Mouse (Mus musculus) effector memory CD4-positive, alpha-beta T cell, adult 5 months (primary cell): ENCODE data around the gene Clec12a. TPM values are rescaled to one million over a fixed set of nuclear protein-coding genes. Genes with fewer than 3 reads are reported as not detected.

Source experiments
- polyA plus RNA-seq: library from polyadenylated mRNA; unstranded; fragments of 100-300 nt; shearing (Covaris generic); gene quantifications from one replicate; pipeline ENCODE4 v1.2.1, GENCODE M21; 2017

Gene Clec12a
- not detected for polyA plus RNA-seq

DNA sequence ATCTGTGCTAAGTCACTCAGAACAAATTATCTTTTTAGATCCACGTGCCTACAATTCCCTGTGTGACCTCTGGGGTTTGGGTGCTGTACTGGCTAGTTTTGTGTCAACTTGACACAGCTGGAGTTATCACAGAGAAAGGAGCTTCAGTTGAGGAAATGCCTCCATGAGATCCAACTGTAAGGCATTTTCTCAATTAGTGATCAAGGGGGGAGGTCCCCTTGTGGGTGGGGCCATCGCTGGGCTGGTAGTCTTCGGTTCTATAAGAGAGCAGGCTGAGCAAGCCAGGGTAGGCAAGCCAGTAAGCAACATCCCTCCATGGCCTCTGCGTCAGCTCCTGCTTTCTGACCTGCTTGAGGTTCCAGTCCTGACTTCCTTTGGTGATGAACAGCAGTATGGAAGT is at the start of gene Clec12a:
Gene Clec12a (plus strand): TSS at position 301 of the 400 bp plus-strand sequence.

DNA sequence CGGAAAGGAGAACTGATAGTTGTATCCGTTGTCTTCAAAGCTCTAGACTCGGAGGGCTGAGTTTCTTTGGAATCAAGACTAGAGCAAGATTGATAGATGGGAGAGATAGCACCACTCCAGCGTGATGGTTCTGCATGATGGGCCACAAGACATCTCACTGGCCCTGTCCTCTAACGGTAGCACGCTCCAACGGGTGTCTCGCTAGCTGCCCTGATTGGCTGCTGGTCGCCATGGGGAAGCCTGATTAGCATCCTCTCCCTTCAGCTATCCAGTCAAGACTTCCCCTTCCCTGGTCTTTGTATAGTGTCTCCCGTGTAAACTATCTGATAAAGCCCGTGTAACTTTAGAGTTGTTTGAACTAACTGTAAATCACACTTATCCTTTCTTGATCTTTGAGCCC is 10.9 kb upstream of the Clec12a start, which contains the start of gene 4922502D21Rik:
Gene 4922502D21Rik (minus strand): TSS at position 187 of the 400 bp plus-strand sequence.

DNA sequence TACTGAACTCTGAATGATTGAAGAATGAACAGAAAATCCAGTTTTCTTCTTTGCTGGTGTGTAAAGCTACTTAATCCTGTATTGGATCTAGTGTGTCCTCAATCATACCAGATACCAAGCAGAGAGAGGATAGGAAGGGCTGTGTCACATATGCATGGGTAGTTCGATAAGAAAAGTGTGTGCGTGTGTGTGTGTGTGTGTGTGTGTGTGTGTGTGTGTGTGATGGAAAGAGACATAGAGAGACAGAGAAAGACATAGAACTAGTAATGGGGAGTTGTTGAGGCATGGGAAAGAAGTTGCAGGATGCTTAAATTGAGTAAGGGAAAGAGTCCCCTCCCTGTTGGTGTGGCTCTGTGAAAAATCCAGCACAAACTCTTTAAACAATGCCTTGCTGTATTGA is 43.3 kb downstream of the Clec12a start, which contains the start of gene Clec12b:
Gene Clec12b (minus strand): TSS at position 101 of the 400 bp plus-strand sequence.

DNA sequence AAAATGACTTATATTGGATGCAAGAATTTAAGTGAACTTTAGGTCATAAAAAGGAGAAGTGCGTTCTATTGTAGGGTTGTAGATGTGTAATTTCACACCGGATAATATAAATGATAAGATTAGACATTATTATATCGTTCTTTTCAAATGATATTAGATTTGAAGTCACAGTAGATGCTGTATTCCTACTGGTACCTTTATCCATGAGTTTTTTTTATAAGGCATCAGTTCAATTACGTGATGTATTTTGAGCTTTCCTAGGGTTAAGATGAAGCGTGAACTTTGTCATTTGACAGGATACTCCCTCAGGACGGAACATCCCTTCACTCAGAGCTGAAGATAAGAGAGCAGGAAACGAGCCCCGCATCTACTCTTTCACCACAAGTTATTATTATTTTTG is 54.5 kb downstream of the Clec12a start, which contains the start of gene Clec1b:
Gene Clec1b (plus strand): TSS at position 301 of the 400 bp plus-strand sequence.

DNA sequence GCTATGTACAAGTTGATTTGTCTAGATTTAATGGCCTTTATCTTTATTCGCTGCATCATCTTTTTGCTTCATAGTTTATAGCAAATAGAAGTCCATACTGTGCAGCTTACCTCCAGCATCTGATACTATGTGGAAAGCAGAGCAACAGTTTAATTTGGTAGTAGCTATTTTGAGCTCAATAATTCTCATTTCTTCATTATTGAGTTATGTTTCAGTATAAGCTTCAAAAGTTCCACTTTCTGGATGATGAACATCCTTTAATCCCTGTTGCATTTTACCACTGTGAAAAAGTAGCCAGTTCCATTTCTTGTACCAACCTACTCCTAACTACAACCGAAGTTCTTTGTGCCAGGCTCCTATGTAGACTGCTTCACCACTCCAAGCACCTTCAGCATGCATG is 66.1 kb downstream of the Clec12a start, which contains the start of gene Clec9a:
Gene Clec9a (plus strand): TSS at position 301 of the 400 bp plus-strand sequence.

Other genes with a start within 250 kb of the Clec12a start
- gene Clec2e, start 241.8 kb upstream of the Clec12a start, polyA plus RNA-seq, result not detected
- gene Clec2d, start 162.1 kb upstream of the Clec12a start, polyA plus RNA-seq, result 25.9 TPM
- gene Cd69, start 67.3 kb upstream of the Clec12a start, polyA plus RNA-seq, result 808 TPM
- not detected for gene 4922502D21Rik, start 10.9 kb upstream of the Clec12a start, polyA plus RNA-seq
- gene Clec12b, start 43.2 kb downstream of the Clec12a start, polyA plus RNA-seq, result not detected
- 0.09 TPM for gene Clec1b, start 54.6 kb downstream of the Clec12a start, polyA plus RNA-seq
- not detected for gene Clec9a, start 66.2 kb downstream of the Clec12a start, polyA plus RNA-seq
- not detected for gene Clec1a, start 109.3 kb downstream of the Clec12a start, polyA plus RNA-seq
- 0.10 TPM for gene Olr1, start 164.5 kb downstream of the Clec12a start, polyA plus RNA-seq
- gene Tmem52b, start 169.9 kb downstream of the Clec12a start, polyA plus RNA-seq, result not detected
- gene Gabarapl1, start 190.5 kb downstream of the Clec12a start, polyA plus RNA-seq, result 33.1 TPM
- 0.51 TPM for gene Klre1, start 235.2 kb downstream of the Clec12a start, polyA plus RNA-seq
- gene Klrd1, start 249.1 kb downstream of the Clec12a start, polyA plus RNA-seq, result 29.8 TPM